Mouse (Mus musculus) thymus, adult 2 months (tissue): ENCODE data around the gene Dda1.

ENCODE experiments used
- CTCF ChIP-seq: fragments of 200-500 bp; IDR thresholded peaks from 2 replicates; pipeline ENCODE4 v1.5.1; 2012; ENCODE audit warnings: mild to moderate bottlenecking, control low read depth, low read length, moderate library complexity, borderline replicate concordance; ENCODE audit not compliant: control insufficient read depth, poor library complexity, insufficient read depth; ENCODE audit errors: extremely low read depth
- POLR2A ChIP-seq: fragments of 200-500 bp; IDR thresholded peaks from 2 replicates; pipeline ENCODE4 v1.6.1; 2012; ENCODE audit warnings: mild to moderate bottlenecking, low read length, control low read depth, moderate library complexity; ENCODE audit not compliant: control insufficient read depth, poor library complexity, insufficient read depth; ENCODE audit errors: extremely low read depth

DNA sequence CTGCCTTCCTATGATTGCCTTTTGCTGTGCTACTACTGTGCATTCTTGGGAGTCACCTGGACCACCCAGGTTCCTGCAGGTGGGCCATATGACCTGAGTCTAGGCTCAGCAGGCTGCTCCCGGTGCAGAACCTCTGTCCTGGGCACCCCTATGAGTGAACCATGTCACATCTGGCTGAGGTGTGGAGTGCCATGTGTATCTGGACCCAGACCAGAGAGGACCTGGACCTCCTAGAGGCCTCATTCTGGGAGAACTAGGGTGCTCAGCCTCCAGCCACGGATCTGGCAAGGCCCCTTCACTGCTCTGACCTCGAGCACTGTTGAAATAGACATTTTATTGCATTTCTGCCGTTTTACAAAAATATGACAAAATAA, 6.7 kb downstream of the Dda1 start:
- no peak for TF ChIP-seq POLR2A
- TF ChIP-seq CTCF = no peak
